Mouse (Mus musculus): ENCODE measurements around the gene Tmem150b.
A peak's percentile ranks its signal among the peaks of the same experiment; 100 is the strongest.

DNA sequence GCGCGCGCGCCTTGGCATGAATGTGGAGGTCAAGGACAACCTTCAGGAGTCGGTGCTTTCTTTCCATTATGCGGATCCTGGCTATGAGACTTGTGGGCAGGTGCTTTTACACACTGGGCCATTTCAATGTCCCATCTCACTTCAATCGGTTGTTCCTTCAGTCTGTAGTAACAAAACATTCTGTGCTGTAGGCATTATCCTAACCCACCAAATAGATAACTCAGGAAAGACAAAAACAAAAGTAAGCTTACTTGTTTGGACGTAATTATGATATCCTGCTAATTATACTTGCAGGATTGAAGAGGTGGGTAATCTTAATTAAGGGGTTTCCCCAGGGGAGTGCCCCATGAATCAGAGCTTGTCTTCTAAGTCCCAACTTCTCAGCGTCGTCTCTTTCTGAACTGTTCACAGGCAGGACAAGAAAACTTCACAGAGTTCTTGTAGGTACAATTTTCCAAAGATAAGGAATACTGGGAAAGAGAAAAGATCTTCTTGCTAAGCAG, 14.0 kb upstream of the Tmem150b start:
- TF ChIP-seq CTCF (conservative IDR thresholded peaks at IDR 0.05 in 1 of 2, IDR thresholded peaks at IDR 0.05 in 1 of 2; ENCODE audit: low read depth in 2 of 2, low read length in 2 of 2) (no peak), POLR2A (IDR thresholded peaks at IDR 0.05; ENCODE audit: low read depth, low read length) (no peak), JUND (conservative IDR thresholded peaks at IDR 0.05; ENCODE audit: low read depth, low read length) (no peak), ELF1 (IDR thresholded peaks at IDR 0.05; ENCODE audit: low read depth, low read length) (no peak), ZMIZ1 (IDR thresholded peaks at IDR 0.05; ENCODE audit: low read depth, low read length) (no peak), MXI1 (IDR thresholded peaks at IDR 0.05; ENCODE audit: low read depth, low read length) (no peak), POLR2AphosphoS2 (IDR thresholded peaks at IDR 0.05; ENCODE audit: low read depth, low read length) (no peak), MYC (IDR thresholded peaks at IDR 0.05; ENCODE audit: low read depth, low read length) (no peak), TCF12 (IDR thresholded peaks at IDR 0.05; ENCODE audit: low read depth, low read length) (no peak), GABPA (IDR thresholded peaks at IDR 0.05; ENCODE audit: insufficient replicate concordance, low read depth, low read length) (no peak), ZNF384 (IDR thresholded peaks at IDR 0.05; ENCODE audit: low read depth, low read length) (no peak), EP300 (IDR thresholded peaks at IDR 0.05; ENCODE audit: low read length) (peak; percentile 53), IRF4 (IDR thresholded peaks at IDR 0.05; ENCODE audit: low read depth, low read length) (no peak)
